Mouse (Mus musculus) spleen, adult 2 months (tissue): ENCODE measurements at regions not wholly inside any gene's neighbourhood (a gene's known extent, or its start where the extent isn't known, plus 50 kb on each side); places are given as distances from the start of the nearest gene placed in this dataset.

ENCODE experiments used
- CTCF ChIP-seq: fragments of 200-500 bp; IDR thresholded peaks from 2 replicates; pipeline ENCODE4 v1.5.1; 2011; ENCODE audit warnings: mild to moderate bottlenecking, inconsistent platforms; ENCODE audit not compliant: insufficient read depth, insufficient read length, insufficient replicate concordance; ENCODE audit errors: extremely low read depth
- POLR2A ChIP-seq: fragments of 200-500 bp; IDR thresholded peaks from 2 replicates; pipeline ENCODE4 v1.6.1; 2011; ENCODE audit warnings: low read depth, low read length, inconsistent platforms

GRCm38 (mm10) chr10:44981913-44982312 lies 85.1 kb upstream of the Prep start:
- no peak for TF ChIP-seq CTCF
- TF ChIP-seq POLR2A, result no peak
